Mouse (Mus musculus) small intestine, adult 2 months (tissue): ENCODE data around the gene Fastkd5.
"Not testable (repeated sequence)": the region's sequence is repeated elsewhere in the genome, so short reads cannot be mapped to it uniquely, and the experiment has no call there.

ENCODE experiments used
- CTCF ChIP-seq: fragments of 200-500 bp; IDR thresholded peaks from 2 replicates; pipeline ENCODE4 v1.5.1; 2012; ENCODE audit warnings: low read depth, mild to moderate bottlenecking, control low read depth, inconsistent platforms, low read length, moderate library complexity, mixed read lengths; ENCODE audit not compliant: insufficient replicate concordance, insufficient read length; ENCODE audit errors: extremely low read depth
- POLR2A ChIP-seq: fragments of 200-500 bp; IDR thresholded peaks from 2 replicates; pipeline ENCODE4 v1.6.1; 2012; ENCODE audit warnings: low read depth, mild to moderate bottlenecking, control low read depth, inconsistent platforms, low read length, moderate library complexity

- not testable (repeated sequence) for TF ChIP-seq CTCF, POLR2A
These were observed 53.3 kb downstream of the Fastkd5 start for GRCm38 (mm10) chr2:130576564-130576963.
